Mouse (Mus musculus): ENCODE results near the gene Pbx2. TPM values are rescaled to one million over a fixed set of nuclear protein-coding genes. Genes with fewer than 3 reads are reported as not detected.
A peak's percentile ranks its signal among the peaks of the same experiment; 100 is the strongest.

Pbx2 gene
- polyA plus RNA-seq, 1 experiment, result not detected

DNA sequence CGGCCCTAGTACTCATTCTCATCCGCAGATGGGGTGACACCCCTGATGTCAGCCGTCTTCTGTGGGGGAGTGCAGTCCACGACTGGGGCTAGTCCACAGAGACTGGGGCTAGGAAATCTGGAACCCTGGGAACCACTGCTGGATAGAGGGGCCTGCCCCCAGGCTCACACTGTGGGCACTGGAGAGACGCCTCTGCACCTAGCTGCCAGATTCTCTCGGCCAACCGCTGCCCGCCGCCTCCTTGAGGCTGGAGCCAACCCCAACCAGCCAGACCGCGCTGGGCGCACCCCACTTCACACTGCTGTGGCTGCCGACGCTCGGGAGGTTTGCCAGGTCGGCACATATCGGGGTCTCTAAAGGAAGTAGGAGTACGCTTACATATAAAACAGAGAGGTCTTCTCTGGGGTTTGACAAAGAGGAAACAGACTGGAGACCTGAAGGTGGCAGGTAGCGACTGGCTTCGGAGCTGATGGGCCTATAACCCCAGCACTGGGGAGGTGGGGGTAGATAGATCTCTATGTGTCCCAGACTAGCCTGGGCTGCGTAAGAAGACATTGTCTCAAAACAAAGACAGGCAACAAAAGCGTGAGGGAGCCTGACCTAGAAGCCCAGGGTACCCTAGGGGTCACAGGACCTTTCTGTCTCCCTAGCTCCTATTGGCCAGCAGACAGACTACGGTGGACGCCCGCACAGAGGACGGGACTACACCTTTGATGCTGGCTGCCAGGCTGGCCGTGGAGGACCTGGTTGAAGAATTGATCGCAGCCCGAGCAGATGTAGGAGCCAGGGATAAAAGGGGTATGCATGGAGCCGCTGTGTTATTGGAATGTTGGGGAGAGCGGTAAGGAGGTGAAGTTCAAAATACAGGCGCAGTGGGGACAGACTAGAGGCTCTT, 4.9 kb upstream of the Pbx2 start:
- H3K27ac ChIP-seq (ENCODE audit: insufficient read depth, low read depth, low read length), result peak overlapping the region; percentile 96
- no peak for TF ChIP-seq CTCF (IDR thresholded peaks at IDR 0.05; ENCODE audit: insufficient read depth, low read depth, low read length)
- no peak for TF ChIP-seq POLR2A (IDR thresholded peaks at IDR 0.05; ENCODE audit: insufficient read depth, low read depth, low read length)
- 21% methylated on average over 32 of the region's 32 CpGs for WGBS
- H3K4me3 ChIP-seq (ENCODE audit: insufficient read depth, low read depth, low read length), result peak overlapping the region; percentile 76
- peaks cover 26% of the 10 kb centered on the region for H3K4me1 ChIP-seq (ENCODE audit: control insufficient read depth, insufficient read depth, low read length)

DNA sequence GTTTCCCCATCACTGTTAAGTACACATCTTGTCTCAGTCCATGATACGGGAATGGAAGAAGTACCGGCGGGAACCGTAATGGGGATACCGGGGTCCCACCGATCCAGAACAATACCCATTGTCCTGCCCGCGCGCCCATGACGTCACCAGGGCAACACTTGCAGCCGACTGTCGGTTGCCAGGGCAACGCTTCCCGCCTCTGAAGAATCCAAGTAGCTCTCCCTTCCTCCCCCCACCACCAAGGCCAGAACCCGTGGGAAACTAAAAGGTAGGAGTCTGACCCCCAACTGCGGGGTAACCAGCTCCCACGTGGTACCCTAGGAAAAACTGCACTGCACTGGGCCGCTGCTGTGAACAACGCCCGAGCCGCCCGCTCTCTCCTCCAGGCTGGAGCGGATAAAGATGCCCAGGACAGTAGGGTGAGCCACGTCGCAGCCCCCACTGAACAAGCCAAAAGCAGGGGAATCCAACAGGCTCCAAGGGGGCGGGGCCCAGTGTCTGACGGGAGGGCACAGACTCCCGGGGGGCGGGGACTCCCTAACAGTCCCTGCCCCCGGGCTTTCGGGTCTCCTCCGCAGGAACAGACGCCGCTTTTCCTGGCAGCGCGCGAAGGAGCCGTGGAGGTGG, 4.2 kb upstream of the Pbx2 start:
- peaks cover 33% of the 10 kb centered on the region for H3K4me1 ChIP-seq (ENCODE audit: control insufficient read depth, insufficient read depth, low read length)
- H3K4me3 ChIP-seq (ENCODE audit: insufficient read depth, low read depth, low read length), result peak overlapping the region; percentile 76
- peak overlapping the region; percentile 96 for H3K27ac ChIP-seq (ENCODE audit: insufficient read depth, low read depth, low read length)
- under 1% methylated on average over 38 of the region's 38 CpGs for WGBS
- TF ChIP-seq POLR2A (IDR thresholded peaks at IDR 0.05; ENCODE audit: insufficient read depth, low read depth, low read length) (no peak), CTCF (IDR thresholded peaks at IDR 0.05; ENCODE audit: insufficient read depth, low read depth, low read length) (no peak)

DNA sequence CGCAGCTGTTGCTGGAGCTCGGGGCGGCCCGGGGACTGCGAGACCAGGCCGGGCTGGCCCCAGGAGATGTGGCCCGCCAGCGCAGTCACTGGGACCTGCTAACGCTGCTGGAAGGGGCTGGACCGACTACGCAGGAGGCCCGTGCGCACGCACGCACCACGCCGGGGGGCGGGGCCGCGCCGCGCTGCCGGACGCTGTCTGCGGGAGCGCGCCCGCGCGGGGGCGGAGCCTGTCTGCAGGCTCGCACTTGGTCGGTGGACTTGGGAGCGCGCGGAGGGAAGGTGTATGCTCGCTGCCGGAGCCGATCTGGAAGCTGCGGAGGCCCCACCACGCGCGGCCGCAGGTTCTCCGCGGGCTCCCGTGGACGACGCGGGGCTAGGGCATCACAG, 3.6 kb upstream of the Pbx2 start:
- peaks cover 33% of the 10 kb centered on the region for H3K4me1 ChIP-seq (ENCODE audit: control insufficient read depth, insufficient read depth, low read length)
- under 1% methylated on average over 49 of the region's 50 CpGs for WGBS
- peak; percentile 99 for TF ChIP-seq POLR2A (IDR thresholded peaks at IDR 0.05; ENCODE audit: insufficient read depth, low read depth, low read length)
- TF ChIP-seq CTCF (IDR thresholded peaks at IDR 0.05; ENCODE audit: insufficient read depth, low read depth, low read length), result no peak
- peak overlapping the region; percentile 76 for H3K4me3 ChIP-seq (ENCODE audit: insufficient read depth, low read depth, low read length)
- peak overlapping the region; percentile 96 for H3K27ac ChIP-seq (ENCODE audit: insufficient read depth, low read depth, low read length)

DNA sequence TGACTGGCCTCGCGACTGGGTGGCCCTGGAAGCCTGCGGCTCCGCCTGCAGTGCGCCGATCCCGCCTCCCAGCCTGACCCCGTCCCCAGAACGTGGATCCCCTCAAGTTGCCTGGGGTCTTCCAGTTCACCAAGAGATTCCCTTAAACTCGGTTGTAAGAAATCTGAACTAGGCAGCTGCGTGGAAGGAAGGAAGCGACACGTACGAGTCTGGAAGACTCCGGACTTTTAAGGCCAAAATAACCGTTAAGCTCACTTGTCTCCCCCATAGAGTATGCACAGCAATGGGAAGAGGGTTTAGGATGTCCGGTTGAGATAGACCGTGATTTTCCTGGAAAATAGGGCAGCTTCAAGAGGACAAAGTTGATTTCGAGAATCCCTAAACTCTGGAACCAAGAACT, 3.3 kb upstream of the Pbx2 start:
- H3K27ac ChIP-seq (ENCODE audit: insufficient read depth, low read depth, low read length), result peak overlapping the region; percentile 95
- WGBS, result 2% methylated on average over 19 of the region's 19 CpGs
- peaks cover 33% of the 10 kb centered on the region for H3K4me1 ChIP-seq (ENCODE audit: control insufficient read depth, insufficient read depth, low read length)
- TF ChIP-seq CTCF (IDR thresholded peaks at IDR 0.05; ENCODE audit: insufficient read depth, low read depth, low read length) (no peak), POLR2A (IDR thresholded peaks at IDR 0.05; ENCODE audit: insufficient read depth, low read depth, low read length) (no peak)
- peak overlapping the region; percentile 76 for H3K4me3 ChIP-seq (ENCODE audit: insufficient read depth, low read depth, low read length)

DNA sequence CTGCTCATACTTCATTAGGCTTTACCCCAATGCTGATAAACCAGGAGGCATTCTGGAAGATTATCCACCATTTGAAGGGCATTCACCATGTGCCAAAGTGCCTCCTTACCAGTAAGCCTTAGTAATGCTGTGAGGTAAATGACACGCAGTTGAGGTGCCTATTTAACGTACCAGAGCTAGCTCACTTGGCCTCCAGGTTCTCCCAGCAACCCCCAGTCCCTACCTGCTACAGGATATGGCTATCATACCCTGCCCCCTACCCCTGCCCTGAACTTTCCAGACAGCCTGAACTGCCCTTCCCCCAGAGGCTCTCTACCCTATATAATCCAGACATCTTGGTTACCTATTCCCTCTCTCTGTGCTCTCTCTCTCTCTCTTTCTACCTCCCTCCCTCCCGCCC, 2.3 kb upstream of the Pbx2 start:
- TF ChIP-seq CTCF (IDR thresholded peaks at IDR 0.05; ENCODE audit: insufficient read depth, low read depth, low read length) (no peak), POLR2A (IDR thresholded peaks at IDR 0.05; ENCODE audit: insufficient read depth, low read depth, low read length) (no peak)
- H3K4me1 ChIP-seq (ENCODE audit: control insufficient read depth, insufficient read depth, low read length), result peaks cover 38% of the 10 kb centered on the region
- H3K27ac ChIP-seq (ENCODE audit: insufficient read depth, low read depth, low read length), result no peak overlapping the region
- no peak overlapping the region for H3K4me3 ChIP-seq (ENCODE audit: insufficient read depth, low read depth, low read length)
- 85% methylated on average over 3 of the region's 3 CpGs for WGBS

DNA sequence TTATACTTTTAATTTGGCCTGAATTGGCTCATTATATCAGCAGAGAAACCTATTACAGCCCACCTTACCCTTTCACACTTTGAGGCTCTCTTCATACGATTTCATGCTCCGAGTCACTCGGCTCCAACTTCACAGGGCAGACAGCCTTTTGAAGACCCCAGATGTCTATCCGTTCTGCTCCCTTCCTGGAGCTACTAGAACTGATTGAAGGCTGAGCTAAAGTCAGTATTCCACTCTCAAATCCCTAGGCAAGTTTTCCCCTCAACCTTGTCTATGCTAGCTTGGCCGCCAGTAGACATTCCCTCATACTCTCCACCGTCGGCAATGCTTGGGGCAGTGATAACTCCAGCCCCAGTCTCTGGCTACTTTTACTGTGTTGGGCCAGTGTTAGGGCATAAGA, 1.9 kb upstream of the Pbx2 start:
- Histone ChIP-seq H3K4me1 (ENCODE audit: control insufficient read depth, insufficient read depth, low read length) (peaks cover 43% of the 10 kb centered on the region), H3K4me3 (ENCODE audit: insufficient read depth, low read depth, low read length) (no peak overlapping the region), H3K27ac (ENCODE audit: insufficient read depth, low read depth, low read length) (no peak overlapping the region)
- TF ChIP-seq CTCF (IDR thresholded peaks at IDR 0.05; ENCODE audit: insufficient read depth, low read depth, low read length) (no peak), POLR2A (IDR thresholded peaks at IDR 0.05; ENCODE audit: insufficient read depth, low read depth, low read length) (no peak)
- 73% methylated on average over 7 of the region's 7 CpGs for WGBS

DNA sequence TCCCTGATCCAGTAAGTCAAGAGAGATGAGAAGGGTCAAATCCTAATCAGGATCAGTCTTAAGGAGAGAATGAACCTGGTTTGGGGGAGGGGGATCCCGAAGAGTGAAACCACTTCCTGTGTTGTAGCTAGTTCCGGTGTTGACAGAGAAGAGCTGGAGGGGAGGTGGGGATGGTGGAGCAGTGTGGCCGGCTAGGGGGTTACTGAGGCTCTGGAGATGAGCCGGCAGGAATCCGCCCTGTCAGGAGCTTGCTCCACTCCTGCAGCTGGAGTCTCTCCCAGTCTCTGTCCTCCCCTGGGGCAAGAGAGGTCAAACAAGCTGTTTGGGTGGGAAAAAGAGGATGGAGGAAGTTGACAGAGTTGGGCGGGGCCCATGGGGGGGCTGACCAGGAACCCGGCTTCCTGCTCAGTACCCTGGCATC, 1.4 kb upstream of the Pbx2 start, which contains the start of gene Gpsm3:
TSS of gene Gpsm3 (plus strand) at position 126 of the 421 bp plus-strand sequence.
- H3K4me1 ChIP-seq (ENCODE audit: control insufficient read depth, insufficient read depth, low read length), result peaks cover 47% of the 10 kb centered on the region
- TF ChIP-seq POLR2A (IDR thresholded peaks at IDR 0.05; ENCODE audit: insufficient read depth, low read depth, low read length) (no peak), CTCF (IDR thresholded peaks at IDR 0.05; ENCODE audit: insufficient read depth, low read depth, low read length) (no peak)
- H3K4me3 ChIP-seq (ENCODE audit: insufficient read depth, low read depth, low read length), result 0 out of 2 replicates have a peak within 1 kb of the TSS, but pooled peaks have one; percentile 21
- no peak within 1 kb of the TSS for H3K27ac ChIP-seq (ENCODE audit: insufficient read depth, low read depth, low read length)
- 55% methylated on average over 7 of the region's 7 CpGs for WGBS

DNA sequence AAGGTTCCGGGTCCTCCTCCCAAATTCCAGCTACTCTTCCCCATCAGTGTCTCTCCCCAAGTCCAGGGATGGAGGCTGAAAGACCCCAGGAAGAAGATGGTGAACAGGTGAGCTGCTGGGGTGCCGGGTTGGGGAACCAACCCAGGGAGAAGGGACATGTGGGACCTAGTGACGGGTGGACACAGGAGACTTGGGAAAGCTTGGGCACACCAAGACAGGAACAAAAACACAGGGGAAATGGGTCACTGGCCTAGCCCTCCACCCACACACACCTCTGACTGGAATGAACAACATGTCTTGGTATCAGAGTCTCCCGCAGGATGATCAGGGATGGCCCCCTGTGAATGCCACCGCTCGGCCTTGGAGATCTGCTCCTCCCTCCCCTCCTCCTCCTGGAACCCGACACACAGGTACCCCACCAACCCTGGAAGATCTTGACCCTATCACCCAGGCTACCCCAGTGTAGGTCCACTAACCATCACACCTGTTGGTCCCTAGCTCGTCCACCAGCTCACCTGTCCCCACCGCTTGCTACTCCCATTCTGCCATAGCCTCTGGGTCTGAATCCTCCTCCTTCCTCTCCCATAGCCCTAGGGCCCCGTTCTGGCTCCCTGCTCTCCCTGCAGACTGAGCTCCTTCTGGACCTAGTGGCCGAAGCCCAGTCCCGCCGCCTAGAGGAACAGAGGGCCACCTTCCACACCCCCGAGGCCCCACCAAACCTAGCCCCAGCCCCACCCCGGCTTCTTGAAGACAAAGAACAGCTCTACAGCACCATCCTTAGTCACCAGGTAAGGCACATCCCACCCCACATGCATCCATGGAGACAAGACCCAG, 695 bp upstream of the Pbx2 start:
- TF ChIP-seq POLR2A (IDR thresholded peaks at IDR 0.05; ENCODE audit: insufficient read depth, low read depth, low read length) (no peak), CTCF (IDR thresholded peaks at IDR 0.05; ENCODE audit: insufficient read depth, low read depth, low read length) (no peak)
- H3K27ac ChIP-seq (ENCODE audit: insufficient read depth, low read depth, low read length), result no peak overlapping the region
- 0 out of 2 replicates have a peak overlapping the region, but pooled peaks have one; percentile 21 for H3K4me3 ChIP-seq (ENCODE audit: insufficient read depth, low read depth, low read length)
- peaks cover 53% of the 10 kb centered on the region for H3K4me1 ChIP-seq (ENCODE audit: control insufficient read depth, insufficient read depth, low read length)
- 78% methylated on average over 15 of the region's 15 CpGs for WGBS
